Mouse (Mus musculus) CD4-positive naive resting alpha-beta T cell, adult 76 days (primary cell): ENCODE results near the gene Fth1. TPM values are rescaled to one million over a fixed set of nuclear protein-coding genes. Genes with fewer than 3 reads are reported as not detected.

ENCODE experiments used
- total RNA-seq: library from RNA; stranded (reverse); gene quantifications from one replicate; pipeline ENCODE4 v1.2.4, GENCODE M21; 2023

Gene Fth1
- total RNA-seq, result 1,083 TPM

DNA sequence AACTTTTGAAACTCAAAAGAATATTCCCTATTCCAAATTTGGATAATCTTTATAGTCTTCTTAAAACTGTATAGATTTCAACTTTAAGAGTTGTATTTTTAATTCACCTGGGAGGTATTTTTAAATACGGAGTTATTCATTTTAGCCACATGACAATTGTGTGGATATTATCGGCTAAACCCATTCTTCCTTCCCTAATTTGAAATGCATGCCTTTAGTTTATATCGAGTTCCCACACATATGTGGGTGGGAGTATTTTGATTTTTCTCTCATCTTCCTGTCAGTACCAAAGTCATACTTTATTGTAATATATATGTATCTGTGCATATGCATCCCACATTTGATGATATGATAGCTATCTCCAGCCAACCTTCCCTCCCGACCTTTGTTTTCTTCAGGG lies at the start of gene Fth1:
TSS of gene Fth1 (plus strand) at position 341 of the 400 bp plus-strand sequence.

DNA sequence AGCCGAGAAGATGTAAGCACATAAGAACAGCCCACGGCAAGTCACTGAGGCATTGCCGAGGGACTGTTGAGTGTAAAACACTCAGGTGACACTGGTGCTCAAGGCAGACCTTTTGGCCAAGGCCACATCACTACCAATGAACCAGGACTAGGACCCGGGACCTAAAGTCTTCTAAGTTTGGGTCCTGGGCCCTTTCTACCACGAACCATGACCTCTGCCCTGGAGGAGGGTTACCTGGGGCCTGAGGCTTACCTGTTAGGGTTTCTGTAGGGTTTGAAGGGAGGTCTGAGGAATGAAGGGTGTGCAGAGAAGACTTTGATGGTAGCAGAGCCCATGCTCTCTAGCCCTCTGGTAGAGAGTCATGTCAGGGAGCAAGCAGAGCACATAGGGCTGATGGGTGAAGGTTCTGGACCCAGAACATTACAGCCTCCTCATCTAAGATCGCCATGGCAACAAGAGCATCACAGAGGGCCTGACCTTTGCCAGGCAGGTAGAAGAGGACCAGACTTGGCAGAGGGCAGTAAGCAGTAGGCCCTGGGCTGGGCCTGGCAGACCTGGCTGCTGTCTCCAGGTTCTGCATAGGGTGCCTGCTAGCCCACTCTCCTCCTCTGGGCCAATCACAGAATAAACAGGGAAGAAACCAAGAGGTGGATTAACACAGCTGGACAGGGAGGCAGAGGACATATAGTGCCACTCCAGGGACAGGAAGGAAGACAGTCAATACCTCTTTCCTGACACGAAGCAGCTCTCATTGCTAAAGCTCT lies 21.0 kb downstream of the Fth1 start, which contains the start of the genes Best1 and Rab3il1:
TSS of gene Best1 (minus strand) at position 428 of the 764 bp plus-strand sequence.
TSS of gene Rab3il1 (plus strand) at position 464 of the 764 bp plus-strand sequence.

Other genes with a start within 250 kb of the Fth1 start
- gene Scgb2a2, start 133.0 kb upstream of the Fth1 start, total RNA-seq, result not detected
- gene Incenp, start 81.0 kb upstream of the Fth1 start, total RNA-seq, result 35.4 TPM
- gene Best1, start 21.0 kb downstream of the Fth1 start, total RNA-seq, result not detected
- gene Rab3il1, start 21.1 kb downstream of the Fth1 start, total RNA-seq, result 0.73 TPM
- gene Fads3, start 61.0 kb downstream of the Fth1 start, total RNA-seq, result 0.64 TPM
- gene Fads2, start 121.1 kb downstream of the Fth1 start, total RNA-seq, result 0.18 TPM
- 12.7 TPM for gene Fads1, start 202.3 kb downstream of the Fth1 start, total RNA-seq
- gene Tmem258, start 223.4 kb downstream of the Fth1 start, total RNA-seq, result 101 TPM
- 21.3 TPM for gene Fen1, start 223.6 kb downstream of the Fth1 start, total RNA-seq